Mouse (Mus musculus): ENCODE data around the gene Mtmr10.

DNA sequence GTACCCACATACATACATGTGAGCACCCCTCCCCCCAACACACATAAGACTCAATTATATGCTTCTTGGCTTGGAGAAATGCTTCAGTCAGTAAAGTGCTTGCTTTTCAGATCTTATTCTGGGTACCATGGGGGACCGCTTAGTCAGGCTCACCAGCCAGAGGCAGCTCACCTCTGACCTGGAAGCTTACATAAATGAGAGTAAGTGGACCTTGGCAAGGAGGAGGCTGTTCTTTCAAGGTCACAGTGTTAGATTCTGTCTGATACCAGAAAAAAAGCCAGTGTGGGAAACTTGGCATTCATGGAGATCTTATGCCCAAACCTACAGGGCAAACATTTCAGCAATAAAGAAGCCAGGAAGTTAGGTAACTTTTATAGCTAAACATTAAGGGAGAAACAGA is 60.4 kb downstream of the Mtmr10 start:
- no peak for TF ChIP-seq CTCF (IDR thresholded peaks at IDR 0.05; ENCODE audit: control insufficient read depth, insufficient read depth, insufficient replicate concordance, low read depth, low read length)
- no peak for TF ChIP-seq POLR2A (IDR thresholded peaks at IDR 0.05; ENCODE audit: control insufficient read depth, low read depth, low read length)
